Mouse (Mus musculus): Measurements from ENCODE around the gene Dhfr. TPM values are rescaled to one million over a fixed set of nuclear protein-coding genes. Genes with fewer than 3 reads are reported as not detected.
A peak's percentile ranks its signal among the peaks of the same experiment; 100 is the strongest.

The Dhfr gene
- total RNA-seq (2021), result 1 to 10 TPM; 1.5 to 1.8 TPM
- long read RNA-seq, experiment 1, full-length matches to known transcripts, result 9 of 9 reads
- long read RNA-seq, experiment 1, partial matches to known transcripts, result 0 of 9 reads
- long read RNA-seq, experiment 1, other reads (novel, unspliced or antisense), result 0 of 9 reads
- long read RNA-seq, experiment 2, full-length matches to known transcripts, result 8 of 10 reads
- long read RNA-seq, experiment 2, partial matches to known transcripts, result 1 of 10 reads
- long read RNA-seq, experiment 2, other reads (novel, unspliced or antisense), result 1 of 10 reads

- peak; percentile 97 for DNase-seq
- intact Hi-C loops (cut with DNase I), result loop anchor here (2.0 kb wide), 1 partner anchor 128 kb away; no protein-coding TSS in a partner anchor
Observed at GRCm38 (mm10) chr13:92354456-92355271, at the start of gene Dhfr, which contains the start of gene Msh3. Gene Dhfr (plus strand): TSS chr13:92354726. Gene Msh3 (minus strand): TSS chr13:92355003.

GRCm38 (mm10) chr13:92305680-92306079, 48.8 kb upstream of the Dhfr start, which contains the start of gene Gm20379:
Gene Gm20379 (plus strand): TSS chr13:92305980.
- DNase-seq, result no peak
- intact Hi-C loops (cut with DNase I), result no loop called here

- DNase-seq, result no peak
- intact Hi-C loops (cut with DNase I), result no loop called here
Observed at GRCm38 (mm10) chr13:92314613-92315012, 39.9 kb upstream of the Dhfr start.

GRCm38 (mm10) chr13:92320770-92321169, 33.8 kb upstream of the Dhfr start:
- no peak for DNase-seq
- intact Hi-C loops (cut with DNase I), result no loop called here

GRCm38 (mm10) chr13:92326030-92326429, 28.5 kb upstream of the Dhfr start:
- intact Hi-C loops (cut with DNase I), result no loop called here
- no peak for DNase-seq

- intact Hi-C loops (cut with DNase I), result no loop called here
- no peak for DNase-seq
Observed at GRCm38 (mm10) chr13:92328000-92328399, 26.5 kb upstream of the Dhfr start.

GRCm38 (mm10) chr13:92330621-92331020, 23.9 kb upstream of the Dhfr start:
- no peak for DNase-seq
- intact Hi-C loops (cut with DNase I), result no loop called here

- intact Hi-C loops (cut with DNase I), result no loop called here
- DNase-seq, result no peak
Observed at GRCm38 (mm10) chr13:92332103-92332879, 22.2 kb upstream of the Dhfr start.

GRCm38 (mm10) chr13:92336857-92337256, 17.7 kb upstream of the Dhfr start:
- intact Hi-C loops (cut with DNase I), result loop anchor here (5.0 kb wide), 1 partner anchor 530 kb away; the partner anchor contains the start of gene Zcchc9

GRCm38 (mm10) chr13:92337773-92338462, 16.6 kb upstream of the Dhfr start:
- no peak for DNase-seq
- intact Hi-C loops (cut with DNase I), result loop anchor here (5.0 kb wide), 1 partner anchor 531 kb away; the partner anchor contains the start of gene Zcchc9

More at GRCm38 (mm10) chr13:92336857-92337256, 17.7 kb upstream of the Dhfr start:
- DNase-seq, result no peak

- DNase-seq, result no peak
- intact Hi-C loops (cut with DNase I), result loop anchor here (1.0 to 5.0 kb wide), 2 partner anchors 431 to 532 kb away; partner anchors contain the start of gene Zcchc9
Observed at GRCm38 (mm10) chr13:92339787-92340186, 14.7 kb upstream of the Dhfr start.

- intact Hi-C loops (cut with DNase I), result no loop called here
- DNase-seq, result no peak
Observed at GRCm38 (mm10) chr13:92344033-92344432, 10.5 kb upstream of the Dhfr start.

- intact Hi-C loops (cut with DNase I), result no loop called here
- DNase-seq, result no peak
Observed at GRCm38 (mm10) chr13:92346338-92346737, 8.2 kb upstream of the Dhfr start.

- intact Hi-C loops (cut with DNase I), result no loop called here
- no peak for DNase-seq
Observed at GRCm38 (mm10) chr13:92351100-92351499, 3.4 kb upstream of the Dhfr start.

GRCm38 (mm10) chr13:92353956-92354355, 570 bp upstream of the Dhfr start:
- intact Hi-C loops (cut with DNase I), result loop anchor here (2.0 kb wide), 1 partner anchor 129 kb away; no protein-coding TSS in a partner anchor
- peak in 1 of 2 experiments; percentile 6 for DNase-seq

- intact Hi-C loops (cut with DNase I), result loop anchor here (2.0 kb wide), 1 partner anchor 128 kb away; no protein-coding TSS in a partner anchor
- no peak for DNase-seq
Observed at GRCm38 (mm10) chr13:92355272-92355643, 732 bp downstream of the Dhfr start.

GRCm38 (mm10) chr13:92356376-92356775, 1.9 kb downstream of the Dhfr start:
- DNase-seq, result no peak
- intact Hi-C loops (cut with DNase I), result no loop called here

GRCm38 (mm10) chr13:92357644-92358043, 3.1 kb downstream of the Dhfr start:
- intact Hi-C loops (cut with DNase I), result loop anchor here (2.0 kb wide), 1 partner anchor 383 kb away; no protein-coding TSS in a partner anchor
- DNase-seq, result no peak

- no peak for DNase-seq
- intact Hi-C loops (cut with DNase I), result no loop called here
Observed at GRCm38 (mm10) chr13:92361609-92362008, 7.1 kb downstream of the Dhfr start.

- intact Hi-C loops (cut with DNase I), result no loop called here
- DNase-seq, result no peak
Observed at GRCm38 (mm10) chr13:92365312-92365711, 10.8 kb downstream of the Dhfr start.
